Mouse (Mus musculus) left cerebral cortex, adult 6 months (tissue): ENCODE data around the gene Ptpn4. TPM values are rescaled to one million over a fixed set of nuclear protein-coding genes. Genes with fewer than 3 reads are reported as not detected.

Source experiments
- long read RNA-seq, 2 experiments: library from polyadenylated mRNA; unstranded; transcript quantifications; one replicate each; pipeline ENCODE4 v2.0.0; 2019 to 2020
- polyA plus RNA-seq: library from polyadenylated mRNA; unstranded; fragments of <200 nt; fragmentation: Nextera tagmentation; gene quantifications from 2 replicates; pipeline ENCODE4 v1.2.3, GENCODE M21; 2021

The Ptpn4 gene
- polyA plus RNA-seq = 4.3 and 9.5 TPM in 2 replicates
- long read RNA-seq, experiment 1, full-length matches to known transcripts = 4 of 49 reads
- long read RNA-seq, experiment 1, partial matches to known transcripts = 9 of 49 reads
- long read RNA-seq, experiment 1, other reads (novel, unspliced or antisense) = 36 of 49 reads
- long read RNA-seq, experiment 2, partial matches to known transcripts = 3 of 18 reads
- long read RNA-seq, experiment 2, other reads (novel, unspliced or antisense) = 15 of 18 reads

GRCm38 (mm10) chr1:119837035-119837751 is at the start of gene Ptpn4:
Gene Ptpn4, minus strand, starts transcription at chr1:119837613.

GRCm38 (mm10) chr1:119648205-119649111 is 189.0 kb downstream of the Ptpn4 start, which contains the start of gene Epb41l5:
Gene Epb41l5, minus strand, starts transcription at chr1:119649000.

Other genes with a start within 250 kb of the Ptpn4 start
- 3.1 and 3.8 TPM in 2 replicates for gene Epb41l5, start 188.6 kb downstream of the Ptpn4 start, polyA plus RNA-seq
- 4.0 and 4.8 TPM in 2 replicates for gene Tmem177, start 75.6 kb upstream of the Ptpn4 start, polyA plus RNA-seq
- gene Cfap221, start 159.6 kb upstream of the Ptpn4 start, polyA plus RNA-seq = 0.23 and 0.66 TPM in 2 replicates
- 0.21 TPM in 2 replicates for gene Sctr, start 169.3 kb upstream of the Ptpn4 start, polyA plus RNA-seq
- gene Tmem37, start 236.5 kb upstream of the Ptpn4 start, polyA plus RNA-seq = 3.3 and 3.9 TPM in 2 replicates